Mouse (Mus musculus): ENCODE data around the gene BC030499.
"Not testable (repeated sequence)": the region's sequence is repeated elsewhere in the genome, so short reads cannot be mapped to it uniquely, and the experiment has no call there.

The BC030499 gene

DNA sequence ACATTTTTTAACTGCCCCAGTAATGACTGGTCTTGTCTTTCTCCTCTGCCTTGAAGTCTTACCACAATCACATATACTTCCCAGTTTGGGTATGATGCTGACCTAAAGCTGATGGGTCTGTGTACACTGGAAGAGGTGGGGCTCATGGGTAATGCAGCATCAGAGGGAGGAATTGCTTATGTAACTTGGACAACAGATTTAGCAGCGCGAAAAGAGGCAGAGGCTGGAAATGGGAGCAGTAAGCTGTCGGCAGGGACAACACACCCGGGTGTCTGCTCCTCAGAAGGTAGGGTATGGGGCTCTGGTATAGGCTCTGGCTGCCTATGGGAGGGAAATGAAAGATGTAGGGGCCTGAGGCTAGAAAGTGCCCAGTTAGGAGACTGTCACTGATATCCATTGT, at the start of gene BC030499:
BC030499 (plus strand) TSS at position 188 of the 400 bp plus-strand sequence.
- no peak for DNase-seq

DNA sequence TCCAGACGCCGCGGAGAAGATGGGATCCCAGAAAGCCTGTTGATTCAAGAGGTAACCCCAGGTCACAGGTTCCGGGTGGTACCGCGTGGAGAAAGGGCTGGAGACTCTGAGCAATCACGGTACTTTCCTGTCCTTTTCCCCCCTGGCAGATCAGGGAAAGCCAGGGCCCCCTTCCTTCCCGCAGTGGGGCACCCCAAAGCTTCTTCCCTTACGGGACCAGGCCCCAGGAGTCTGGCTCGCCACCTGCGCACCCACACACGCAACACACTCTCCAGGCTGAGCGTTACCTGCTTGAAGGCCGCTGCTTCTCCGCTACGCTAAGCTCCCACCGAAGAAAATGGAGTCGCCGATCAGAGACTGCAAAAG, 45.4 kb upstream of the BC030499 start:
- DNase-seq: no peak

- peak; percentile 82 for DNase-seq
Measured at GRCm38 (mm10) chr11:78245627-78246317, 44.9 kb upstream of the BC030499 start, which contains the start of the genes Sdf2 and Supt6. Gene Sdf2, plus strand, starts transcription at chr11:78245746. Gene Supt6, minus strand, starts transcription at chr11:78245987.

- no peak for DNase-seq
Measured at GRCm38 (mm10) chr11:78246318-78247011, 44.2 kb upstream of the BC030499 start.

- DNase-seq: no peak
Measured at GRCm38 (mm10) chr11:78247012-78247348, 43.7 kb upstream of the BC030499 start.

GRCm38 (mm10) chr11:78247727-78248140, 42.9 kb upstream of the BC030499 start:
- no peak for DNase-seq

DNA sequence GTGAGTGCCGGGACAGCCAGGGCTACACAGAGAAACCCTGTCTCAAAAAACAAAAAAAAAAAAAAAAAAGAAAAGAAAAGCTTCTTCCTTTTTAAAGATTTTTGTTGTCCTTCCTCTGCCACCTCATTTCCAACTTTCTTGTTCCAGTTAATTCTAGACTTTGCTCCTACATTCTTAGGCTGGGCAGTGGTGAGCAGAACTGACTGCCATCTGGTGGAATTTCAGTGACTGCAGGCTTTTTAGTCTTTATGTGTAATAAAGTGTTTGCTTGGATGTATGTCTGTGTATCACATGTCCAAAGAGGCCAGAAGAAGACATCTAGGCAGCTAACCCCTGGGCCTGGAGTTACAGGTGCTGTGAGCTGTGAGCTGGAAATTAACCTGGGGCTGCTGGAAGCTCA, 34.0 kb upstream of the BC030499 start:
- DNase-seq: no peak

- DNase-seq: no peak
Measured at GRCm38 (mm10) chr11:78260489-78261258, 30.0 kb upstream of the BC030499 start.

DNA sequence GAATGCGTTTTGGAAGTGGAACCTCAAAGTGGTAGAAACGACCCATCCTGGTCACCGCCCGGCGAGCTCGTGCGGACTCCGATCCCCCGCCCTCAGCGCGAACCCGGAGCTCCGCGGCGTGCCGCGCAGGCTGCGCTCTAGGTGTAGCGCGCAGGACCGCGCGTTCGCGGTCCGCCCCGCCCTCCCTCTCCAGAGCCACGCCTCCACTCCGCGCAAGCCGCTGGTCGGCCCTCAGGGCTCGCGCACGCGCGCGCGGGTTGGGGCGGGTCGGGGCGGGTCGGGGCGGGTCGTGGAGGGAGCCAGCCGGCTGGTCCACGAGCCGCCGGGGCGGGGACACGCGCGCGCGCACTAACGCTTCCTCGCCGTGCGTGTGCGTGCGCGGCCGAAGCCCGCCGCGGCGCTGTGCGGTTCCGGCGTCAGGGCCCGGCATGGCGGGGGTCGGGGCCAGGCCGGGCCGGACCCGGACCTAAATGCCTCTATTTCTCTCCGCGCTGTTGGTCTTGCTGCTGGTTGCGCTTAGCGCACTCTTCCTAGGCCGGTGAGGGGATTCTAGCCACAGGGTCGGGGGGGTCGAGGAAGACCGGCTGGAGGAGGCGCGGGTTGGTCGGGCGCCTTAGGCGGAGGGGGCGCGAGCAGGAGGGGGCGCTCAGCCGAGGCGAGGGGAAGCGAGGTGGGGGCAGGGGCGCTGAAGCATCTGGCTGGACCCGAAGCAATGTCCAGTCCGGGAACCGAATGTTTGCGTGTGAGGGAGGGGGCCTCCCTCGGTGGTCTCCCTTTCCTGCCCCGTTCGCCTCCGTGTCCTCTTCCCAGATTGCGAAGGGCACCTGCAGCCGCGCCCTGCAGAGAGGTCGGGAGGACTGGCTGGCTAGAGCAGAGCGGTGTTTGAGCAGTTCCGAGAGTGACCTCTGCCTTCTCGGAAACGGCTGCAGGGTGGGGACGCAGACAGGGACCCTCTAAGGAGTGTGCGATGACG, 29.0 kb upstream of the BC030499 start, which contains the start of gene 2610507B11Rik:
2610507B11Rik (plus strand) TSS at position 373 of the 973 bp plus-strand sequence.
- peak; percentile 94 for DNase-seq

- peak; percentile 52 for DNase-seq
Measured at GRCm38 (mm10) chr11:78262550-78262949, 28.1 kb upstream of the BC030499 start.

GRCm38 (mm10) chr11:78265571-78265970, 25.1 kb upstream of the BC030499 start:
- DNase-seq: no peak

DNA sequence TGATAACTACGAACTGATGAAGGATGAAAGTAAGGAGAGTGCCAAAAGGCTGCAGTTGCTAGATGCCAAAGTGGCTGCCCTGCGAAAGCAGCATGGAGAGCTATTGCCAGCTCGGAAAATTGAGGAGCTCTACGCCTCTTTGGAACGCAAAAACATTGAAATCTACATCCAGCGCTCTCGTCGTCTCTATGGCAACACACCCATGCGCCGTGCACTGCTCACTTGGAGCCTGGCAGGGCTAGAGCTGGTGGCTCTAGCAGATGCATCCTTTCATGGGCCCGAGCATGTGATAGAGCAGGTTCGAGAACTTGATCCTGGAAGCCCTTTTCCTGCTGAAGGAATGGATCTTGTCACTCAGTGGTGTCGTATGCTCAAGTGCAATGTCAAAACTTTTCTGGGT, 18.7 kb upstream of the BC030499 start:
- DNase-seq: no peak

DNA sequence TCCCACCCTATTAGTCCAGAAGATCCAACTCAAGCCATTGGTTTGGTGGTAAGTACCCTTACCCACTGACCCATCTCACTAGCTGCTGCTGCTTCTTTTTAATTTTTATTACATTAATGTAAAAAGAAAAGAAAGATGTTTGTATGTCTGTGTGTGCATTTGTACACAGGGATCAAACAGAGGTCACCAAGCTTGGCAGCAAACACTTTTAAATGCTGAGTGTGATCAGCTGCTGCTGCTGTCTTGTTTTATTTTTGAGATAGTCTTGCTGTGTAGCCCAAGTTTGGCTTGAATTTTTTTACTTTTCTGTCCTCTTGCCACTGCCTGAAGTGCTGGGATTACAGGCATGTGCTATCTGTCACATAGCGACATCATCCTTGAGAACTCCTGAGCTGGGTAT, 15.0 kb upstream of the BC030499 start:
- no peak for DNase-seq

- not testable (repeated sequence) for DNase-seq
Measured at GRCm38 (mm10) chr11:78276169-78276568, 14.5 kb upstream of the BC030499 start.

DNA sequence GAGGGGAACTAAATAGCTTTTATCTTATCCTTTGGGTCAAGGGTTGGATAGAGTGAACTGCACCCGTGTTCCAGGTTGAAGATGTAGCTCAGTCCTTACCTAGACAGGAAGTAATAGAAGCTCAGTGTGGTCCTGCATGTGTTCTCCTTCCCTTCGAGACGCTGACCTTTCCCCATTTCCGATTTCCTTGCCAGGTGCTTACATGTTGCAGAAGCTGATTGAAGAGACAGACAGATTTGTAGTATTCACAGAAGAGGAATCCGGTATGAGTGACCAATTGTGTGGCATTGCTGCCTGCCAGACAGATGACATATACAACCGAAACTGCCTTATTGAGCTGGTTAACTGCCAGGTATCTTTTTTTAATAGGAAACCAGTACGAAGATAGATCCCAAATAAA, 11.8 kb upstream of the BC030499 start:
- DNase-seq: no peak

DNA sequence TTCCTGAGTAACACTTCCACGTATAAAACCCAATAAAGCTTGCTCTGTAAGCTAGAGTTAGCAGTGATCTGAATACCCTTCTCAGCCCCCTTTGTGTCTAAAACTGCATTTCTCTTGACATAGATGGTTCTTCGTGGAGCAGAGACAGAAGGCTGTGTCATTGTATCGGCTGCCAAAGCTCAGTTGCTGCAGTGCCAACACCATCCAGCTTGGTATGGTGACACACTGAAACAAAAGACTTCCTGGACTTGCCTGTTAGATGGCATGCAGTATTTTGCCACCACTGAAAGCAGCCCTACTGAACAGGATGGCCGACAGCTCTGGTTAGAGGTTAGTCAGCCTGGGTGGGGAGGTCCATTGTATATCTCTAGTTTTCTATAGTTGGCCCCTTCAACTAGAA, 11.1 kb upstream of the BC030499 start:
- DNase-seq: no peak

DNA sequence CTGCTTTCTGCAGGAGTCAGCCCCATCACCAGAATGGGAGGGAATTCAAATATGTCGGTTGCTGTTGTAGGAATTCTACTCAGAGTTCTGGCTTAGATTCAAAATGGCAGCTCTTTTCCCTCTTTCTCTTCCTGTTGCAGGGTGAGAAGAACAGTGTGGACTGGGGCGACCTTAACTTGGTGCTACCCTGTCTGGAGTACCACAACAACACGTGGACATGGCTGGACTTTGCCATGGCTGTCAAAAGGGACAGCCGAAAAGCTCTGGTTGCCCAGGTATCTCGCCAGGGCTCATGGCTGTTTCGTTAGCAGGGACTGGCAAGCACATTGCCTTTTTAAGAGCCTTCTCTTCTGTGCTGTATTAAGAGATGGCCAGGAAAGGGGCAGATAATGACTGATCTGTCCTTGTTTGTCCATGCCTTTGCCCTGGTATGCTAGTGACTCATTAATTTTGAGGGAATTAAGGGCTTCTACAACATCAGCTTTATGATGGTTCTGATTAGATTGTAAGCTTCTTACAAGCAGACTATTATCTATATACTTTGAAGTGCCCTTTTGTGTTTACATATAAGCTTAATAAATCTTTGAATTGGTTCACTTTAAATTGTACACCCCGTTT, 1.4 kb upstream of the BC030499 start:
- DNase-seq: no peak

- DNase-seq: no peak
Measured at GRCm38 (mm10) chr11:78294585-78294984, 3.9 kb downstream of the BC030499 start.

DNA sequence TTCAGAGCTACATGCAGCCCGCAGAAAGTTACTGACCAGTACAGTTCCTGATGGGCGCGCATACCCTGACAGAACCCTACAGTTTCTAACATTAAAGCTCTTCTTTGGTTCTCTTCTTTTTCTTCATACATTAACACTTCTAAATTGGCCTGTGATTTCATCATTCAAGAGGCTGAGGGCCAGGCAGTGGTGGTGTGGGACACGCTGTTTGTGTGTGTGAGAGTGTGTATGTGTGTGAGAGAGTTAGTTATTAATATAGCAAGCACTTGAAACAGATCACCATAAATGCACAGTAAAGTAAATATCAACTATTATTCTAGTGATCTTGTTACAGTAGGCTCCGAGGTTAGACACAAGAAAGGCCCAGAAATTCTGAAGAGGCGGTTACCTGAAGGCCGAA, 10.3 kb downstream of the BC030499 start:
- no peak for DNase-seq

- peak; percentile 86 for DNase-seq
Measured at GRCm38 (mm10) chr11:78301357-78302084, 10.9 kb downstream of the BC030499 start, which contains the start of gene Spag5. Gene Spag5, plus strand, starts transcription at chr11:78301529.

- DNase-seq: no peak
Measured at GRCm38 (mm10) chr11:78305272-78305671, 14.6 kb downstream of the BC030499 start.

Data from cerebellum, adult 9-11 months (tissue).